Mouse (Mus musculus) fat pad, adult 2 months (tissue): ENCODE measurements around the gene Fkbp8.

Experiments
- DNase-seq: peaks from one replicate; pipeline ENCODE4 v3.0.0-alpha.2; 2011; ENCODE audit warnings: low read depth, low spot score; ENCODE audit errors: extremely low read depth

Fkbp8 gene

GRCm38 (mm10) chr8:70527512-70528181 lies at the start of gene Fkbp8, which contains the start of gene Kxd1:
Fkbp8 (plus strand) TSS chr8:70527724.
Kxd1 (minus strand) TSS chr8:70527956.
- no peak for DNase-seq

GRCm38 (mm10) chr8:70481908-70482307 lies 45.6 kb upstream of the Fkbp8 start:
- no peak for DNase-seq

- no peak for DNase-seq
Observed at GRCm38 (mm10) chr8:70482943-70483342, 44.6 kb upstream of the Fkbp8 start.

- no peak for DNase-seq
Observed at GRCm38 (mm10) chr8:70486191-70486681, 41.3 kb upstream of the Fkbp8 start.

GRCm38 (mm10) chr8:70486941-70487520 lies 40.5 kb upstream of the Fkbp8 start, which contains the start of gene Tmem59l:
Tmem59l (minus strand) TSS chr8:70487358.
- no peak for DNase-seq

GRCm38 (mm10) chr8:70487993-70488796 lies 39.3 kb upstream of the Fkbp8 start:
- no peak for DNase-seq

- no peak for DNase-seq
Observed at GRCm38 (mm10) chr8:70488931-70489470, 38.5 kb upstream of the Fkbp8 start.

- DNase-seq = no peak
Observed at GRCm38 (mm10) chr8:70489576-70489975, 37.9 kb upstream of the Fkbp8 start.

GRCm38 (mm10) chr8:70490061-70490879 lies 37.3 kb upstream of the Fkbp8 start:
- no peak for DNase-seq

GRCm38 (mm10) chr8:70490880-70491495 lies 36.5 kb upstream of the Fkbp8 start:
- DNase-seq = no peak

- no peak for DNase-seq
Observed at GRCm38 (mm10) chr8:70492664-70493640, 34.6 kb upstream of the Fkbp8 start, which contains the start of gene Crlf1. Crlf1 (plus strand) TSS chr8:70493158.

- no peak for DNase-seq
Observed at GRCm38 (mm10) chr8:70493692-70494415, 33.7 kb upstream of the Fkbp8 start.

GRCm38 (mm10) chr8:70494416-70494945 lies 33.0 kb upstream of the Fkbp8 start:
- DNase-seq = no peak

GRCm38 (mm10) chr8:70495001-70495770 lies 32.3 kb upstream of the Fkbp8 start:
- no peak for DNase-seq

- DNase-seq = no peak
Observed at GRCm38 (mm10) chr8:70495771-70496062, 31.8 kb upstream of the Fkbp8 start.

GRCm38 (mm10) chr8:70500386-70501301 lies 26.9 kb upstream of the Fkbp8 start:
- no peak for DNase-seq
